Mouse (Mus musculus) myocyte (in vitro differentiated cells): ENCODE data around the gene Kcnb1. TPM values are rescaled to one million over a fixed set of nuclear protein-coding genes. Genes with fewer than 3 reads are reported as not detected.

Experiments used
- H3K27me3 ChIP-seq: one replicate; pipeline ENCODE4 v1.6.1; 2011; ENCODE audit not compliant: control insufficient read depth, insufficient read depth, insufficient read length
- H3K36me3 ChIP-seq: one replicate; pipeline ENCODE4 v1.6.1; 2011; ENCODE audit not compliant: control insufficient read depth, insufficient read depth
- H3K4me2 ChIP-seq: one replicate; pipeline ENCODE4 v1.6.1; 2011; ENCODE audit warnings: low read depth, control low read depth
- H3K4me3 ChIP-seq: one replicate; pipeline ENCODE4 v1.5.1; 2011; ENCODE audit warnings: mild to moderate bottlenecking, control low read depth, moderate library complexity
- H3K79me2 ChIP-seq: one replicate; pipeline ENCODE4 v1.6.1; 2011; ENCODE audit not compliant: control insufficient read depth, insufficient read depth
- H3ac ChIP-seq: one replicate; pipeline ENCODE4 v1.6.1; 2011; ENCODE audit not compliant: control insufficient read depth, insufficient read length
- CEBPB ChIP-seq: IDR thresholded peaks from 2 replicates; pipeline ENCODE4 v1.6.1; 2011; ENCODE audit warnings: mild to moderate bottlenecking, moderate library complexity; ENCODE audit not compliant: poor library complexity, insufficient read depth, severe bottlenecking
- E2F4 ChIP-seq: IDR thresholded peaks from one replicate; pipeline ENCODE4 v1.6.1; 2011; ENCODE audit warnings: mild to moderate bottlenecking, control low read depth, moderate library complexity; ENCODE audit not compliant: insufficient read depth
- MAX ChIP-seq: IDR thresholded peaks from one replicate; pipeline ENCODE4 v1.6.1; 2011; ENCODE audit warnings: low read depth, mild to moderate bottlenecking, control low read depth
- MYOD1 ChIP-seq, 3 experiments: IDR thresholded peaks; one replicate each; pipeline ENCODE4 v1.6.1; 2011; ENCODE audit warnings: control low read depth in 2 of 3, low read depth in 2 of 3, mild to moderate bottlenecking in 2 of 3, moderate library complexity in 1 of 3; ENCODE audit not compliant: insufficient read length in 2 of 3, control insufficient read depth in 1 of 3
- MYOG ChIP-seq, 3 experiments: IDR thresholded peaks; one replicate each; pipeline ENCODE4 v1.6.1; 2011; ENCODE audit warnings: control low read depth in 2 of 3, low read depth in 2 of 3, mild to moderate bottlenecking in 2 of 3; ENCODE audit not compliant: insufficient read length in 2 of 3, control insufficient read depth in 1 of 3, insufficient read depth in 1 of 3
- POLR2A ChIP-seq: IDR thresholded peaks from one replicate; pipeline ENCODE4 v1.6.1; 2011; ENCODE audit warnings: low read depth, mild to moderate bottlenecking, control low read depth, moderate library complexity; ENCODE audit not compliant: insufficient read length
- POLR2AphosphoS2 ChIP-seq: IDR thresholded peaks from one replicate; pipeline ENCODE4 v1.6.1; 2011; ENCODE audit warnings: low read depth, control low read depth; ENCODE audit not compliant: insufficient read length
- REST ChIP-seq: IDR thresholded peaks from one replicate; pipeline ENCODE4 v1.6.1; 2011; ENCODE audit warnings: mild to moderate bottlenecking, control low read depth, moderate library complexity; ENCODE audit not compliant: insufficient read depth, insufficient read length
- SRF ChIP-seq: IDR thresholded peaks from one replicate; pipeline ENCODE4 v1.6.1; 2011; ENCODE audit warnings: low read depth; ENCODE audit not compliant: control insufficient read depth, insufficient read length
- TCF12 ChIP-seq: IDR thresholded peaks from one replicate; pipeline ENCODE4 v1.6.1; 2011; ENCODE audit warnings: mild to moderate bottlenecking, control low read depth; ENCODE audit not compliant: poor library complexity, insufficient read depth, severe bottlenecking
- TCF3 ChIP-seq: IDR thresholded peaks from one replicate; pipeline ENCODE4 v1.6.1; 2011; ENCODE audit warnings: low read depth, control low read depth; ENCODE audit not compliant: insufficient read length
- USF1 ChIP-seq: IDR thresholded peaks from one replicate; pipeline ENCODE4 v1.6.1; 2011; ENCODE audit warnings: low read depth, mild to moderate bottlenecking, control low read depth, moderate library complexity
- polyA plus RNA-seq: library from polyadenylated mRNA; unstranded; fragments of >200 nt; fragmentation: generic; extraction: Trizol; gene quantifications from one replicate; pipeline ENCODE4 v1.2.1, GENCODE M21; 2012; ENCODE audit warnings: missing spikeins

Kcnb1 gene
- polyA plus RNA-seq, 1 experiment: 0.42 TPM

- Histone ChIP-seq H3K79me2 (no peaks in the 10 kb centered on the region), H3K4me3 (no peak overlapping the region), H3K36me3 (no peaks in the 10 kb centered on the region), H3K27me3 (no peaks in the 10 kb centered on the region), H3K4me2 (no peak overlapping the region), H3ac (no peak overlapping the region)
- no peak for TF ChIP-seq MAX
Observed at GRCm38 (mm10) chr2:167076759-167077158, 113.2 kb downstream of the Kcnb1 start.

GRCm38 (mm10) chr2:167076352-167076751 lies 113.6 kb downstream of the Kcnb1 start:
- TF ChIP-seq TCF12 (no peak), TCF3 (peak; percentile 11), CEBPB (no peak), POLR2A (no peak), MYOG (IDR thresholded peaks at IDR 0.05; ENCODE audit: control insufficient read depth in 1 of 3, insufficient read depth in 1 of 3, insufficient read length in 2 of 3, low read depth in 2 of 3) (peak in 2 of 3 experiments; percentile 35 to 86), MYOD1 (IDR thresholded peaks at IDR 0.05; ENCODE audit: control insufficient read depth in 1 of 3, insufficient read length in 2 of 3, low read depth in 2 of 3) (peak in 2 of 3 experiments; percentile 36 to 74), POLR2AphosphoS2 (no peak), USF1 (no peak), MAX (no peak)
- H3K4me2 ChIP-seq: no peak overlapping the region
- no peaks in the 10 kb centered on the region for H3K27me3 ChIP-seq
- H3ac ChIP-seq: no peak overlapping the region
- no peaks in the 10 kb centered on the region for H3K79me2 ChIP-seq
- H3K36me3 ChIP-seq: no peaks in the 10 kb centered on the region
- H3K4me3 ChIP-seq: no peak overlapping the region

- TF ChIP-seq MYOG (IDR thresholded peaks at IDR 0.05; ENCODE audit: control insufficient read depth in 1 of 3, insufficient read depth in 1 of 3, insufficient read length in 2 of 3, low read depth in 2 of 3) (no peak), REST (no peak), TCF3 (no peak), POLR2AphosphoS2 (no peak), POLR2A (no peak), SRF (no peak), E2F4 (no peak), CEBPB (no peak), TCF12 (no peak), USF1 (no peak), MAX (no peak), MYOD1 (IDR thresholded peaks at IDR 0.05; ENCODE audit: control insufficient read depth in 1 of 3, insufficient read length in 2 of 3, low read depth in 2 of 3) (no peak)
- no peak overlapping the region for H3K4me3 ChIP-seq
Observed at GRCm38 (mm10) chr2:167074587-167074986, 115.4 kb downstream of the Kcnb1 start.

GRCm38 (mm10) chr2:167071641-167072601 lies 118.0 kb downstream of the Kcnb1 start:
- TF ChIP-seq SRF (no peak), E2F4 (no peak), USF1 (no peak), CEBPB (no peak), REST (no peak), MYOD1 (IDR thresholded peaks at IDR 0.05; ENCODE audit: control insufficient read depth in 1 of 3, insufficient read length in 2 of 3, low read depth in 2 of 3) (no peak), MAX (no peak), MYOG (IDR thresholded peaks at IDR 0.05; ENCODE audit: control insufficient read depth in 1 of 3, insufficient read depth in 1 of 3, insufficient read length in 2 of 3, low read depth in 2 of 3) (no peak), POLR2A (no peak), POLR2AphosphoS2 (no peak), TCF3 (no peak), TCF12 (no peak)
- peaks cover 4% of the 10 kb centered on the region for H3K36me3 ChIP-seq
- no peaks in the 10 kb centered on the region for H3K27me3 ChIP-seq

More at GRCm38 (mm10) chr2:167074587-167074986, 115.4 kb downstream of the Kcnb1 start:
- Histone ChIP-seq H3K79me2 (no peaks in the 10 kb centered on the region), H3ac (no peak overlapping the region), H3K4me2 (no peak overlapping the region), H3K36me3 (no peaks in the 10 kb centered on the region), H3K27me3 (no peaks in the 10 kb centered on the region)

DNA sequence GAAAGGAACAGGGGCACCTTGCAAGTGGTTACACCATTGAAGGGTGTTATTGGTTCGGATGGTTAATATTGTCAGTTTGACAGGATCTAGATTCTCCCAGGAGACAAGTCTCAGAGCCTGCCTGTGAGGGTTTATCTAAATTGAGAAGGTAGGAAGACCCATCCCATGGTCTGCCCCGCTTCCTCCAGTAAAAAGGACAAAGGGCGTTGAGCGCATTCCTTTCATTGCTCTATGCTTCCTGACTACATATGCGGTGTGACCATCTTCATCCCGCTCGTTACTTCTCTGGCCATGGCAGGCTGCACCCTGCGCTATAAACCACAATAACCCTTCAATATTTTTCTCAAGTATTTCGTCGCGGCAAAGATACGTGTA lies 118.7 kb downstream of the Kcnb1 start:
- Histone ChIP-seq H3K79me2 (no peaks in the 10 kb centered on the region), H3K4me3 (peak overlapping the region; percentile 14), H3K36me3 (peaks cover 10% of the 10 kb centered on the region), H3ac (no peak overlapping the region), H3K27me3 (no peaks in the 10 kb centered on the region), H3K4me2 (peak overlapping the region; percentile 78)
- TF ChIP-seq SRF (no peak), POLR2AphosphoS2 (no peak), E2F4 (no peak), CEBPB (no peak), MAX (no peak), POLR2A (no peak), REST (no peak), TCF3 (no peak), TCF12 (no peak), MYOG (IDR thresholded peaks at IDR 0.05; ENCODE audit: control insufficient read depth in 1 of 3, insufficient read depth in 1 of 3, insufficient read length in 2 of 3, low read depth in 2 of 3) (no peak), USF1 (no peak), MYOD1 (IDR thresholded peaks at IDR 0.05; ENCODE audit: control insufficient read depth in 1 of 3, insufficient read length in 2 of 3, low read depth in 2 of 3) (no peak)

More at GRCm38 (mm10) chr2:167071641-167072601, 118.0 kb downstream of the Kcnb1 start:
- peak overlapping the region; percentile 14 for H3K4me3 ChIP-seq
- H3K4me2 ChIP-seq: peak overlapping the region; percentile 78
- H3ac ChIP-seq: no peak overlapping the region
- H3K79me2 ChIP-seq: no peaks in the 10 kb centered on the region
